Mouse (Mus musculus) liver, adult 2 months (tissue): ENCODE results near the gene Micu1.

ENCODE experiments used
- CTCF ChIP-seq: fragments of 200-500 bp; IDR thresholded peaks from 2 replicates; pipeline ENCODE4 v1.5.1; 2011; ENCODE audit warnings: low read depth, low read length, control low read depth
- POLR2A ChIP-seq: fragments of 200-500 bp; IDR thresholded peaks from 2 replicates; pipeline ENCODE4 v1.6.1; 2011; ENCODE audit warnings: low read length, control low read depth; ENCODE audit not compliant: insufficient read depth; ENCODE audit errors: extremely low read depth

- TF ChIP-seq CTCF (no peak), POLR2A (no peak)
These were observed 84.0 kb downstream of the Micu1 start for GRCm38 (mm10) chr10:59786289-59786688.
